Mouse (Mus musculus) hindbrain, embryonic 11.5 days (tissue): ENCODE measurements at regions not wholly inside any gene's neighbourhood (a gene's known extent, or its start where the extent isn't known, plus 50 kb on each side); places are given as distances from the start of the nearest gene placed in this dataset.

Source experiments
- ATAC-seq: fragments of 200-750 bp; cut with Nextera tagmentation; 2 replicates; pipeline ENCODE4 v1.8.0; 2017; ENCODE audit warnings: mild to moderate bottlenecking, moderate TSS enrichment, moderate library complexity; ENCODE audit not compliant: low FRiP score
- DNase-seq: peaks from one replicate; pipeline ENCODE4 v3.0.0-alpha.2; 2015; ENCODE audit warnings: low spot score
- H3K27ac ChIP-seq: fragments of 300-500 bp; sonication (generic); 2 replicates; pipeline ENCODE4 v1.5.1; 2014; ENCODE audit warnings: mild to moderate bottlenecking, low read depth, low read length
- H3K27me3 ChIP-seq: fragments of 300-500 bp; sonication (generic); 2 replicates; pipeline ENCODE4 v1.6.1; 2014; ENCODE audit warnings: mild to moderate bottlenecking, low read length, moderate library complexity, mixed read lengths; ENCODE audit not compliant: control insufficient read depth, insufficient read depth
- H3K36me3 ChIP-seq: fragments of 300-500 bp; sonication (generic); 2 replicates; pipeline ENCODE4 v1.6.1; 2014; ENCODE audit warnings: mild to moderate bottlenecking, low read length, moderate library complexity, mixed read lengths; ENCODE audit not compliant: control insufficient read depth, insufficient read depth
- H3K4me1 ChIP-seq: fragments of 300-500 bp; sonication (generic); replicated peaks from 2 replicates; pipeline ENCODE4 v1.6.1; 2014; ENCODE audit warnings: low read length, mixed read lengths; ENCODE audit not compliant: control insufficient read depth, insufficient read depth
- H3K4me2 ChIP-seq: fragments of 300-500 bp; sonication (generic); replicated peaks from 2 replicates; pipeline ENCODE4 v1.6.1; 2014; ENCODE audit warnings: mild to moderate bottlenecking, low read depth, low read length
- H3K4me3 ChIP-seq: fragments of 300-500 bp; sonication (generic); 2 replicates; pipeline ENCODE4 v1.5.1; 2014; ENCODE audit warnings: low read depth, low read length
- H3K9ac ChIP-seq: fragments of 300-500 bp; sonication (generic); 2 replicates; pipeline ENCODE4 v1.6.1; 2014; ENCODE audit warnings: low read depth, low read length
- H3K9me3 ChIP-seq: fragments of 300-500 bp; sonication (generic); 2 replicates; pipeline ENCODE4 v1.6.1; 2016; ENCODE audit warnings: low read length; ENCODE audit not compliant: control insufficient read depth
- WGBS: fragments of 180-500 bp; shearing (Covaris S2); extraction: QIAGEN DNeasy Blood & Tissue Kit; methylation state at CpG from one replicate; pipeline ENCODE4 v1.1.7; 2014; 5-methylcytosine and 5-hydroxymethylcytosine counted together

DNA sequence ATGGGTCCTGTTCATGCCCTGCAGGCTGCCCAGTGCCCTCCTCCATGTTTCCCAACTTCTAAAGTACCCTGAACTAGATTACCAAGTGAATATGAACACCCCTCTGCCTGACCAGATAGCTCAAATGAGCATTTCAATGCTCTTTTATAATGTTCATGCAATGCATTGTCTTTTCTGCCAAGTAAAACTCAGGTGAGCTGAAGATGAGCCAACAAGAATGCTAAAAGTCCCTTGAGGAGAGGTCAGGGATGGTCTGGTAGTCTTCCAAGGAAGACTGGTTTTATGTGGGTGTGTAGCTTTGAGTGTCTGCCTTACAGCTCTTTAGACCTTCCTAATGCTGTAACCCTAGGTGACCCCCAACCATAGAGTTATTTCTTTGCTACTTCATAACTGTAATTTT lies 58.0 kb upstream of the Abca12 start:
- no peaks in the 10 kb centered on the region for H3K27me3 ChIP-seq
- H3K9me3 ChIP-seq, result no peaks in the 10 kb centered on the region
- H3K9ac ChIP-seq, result no peak overlapping the region
- no peak overlapping the region for H3K4me2 ChIP-seq
- H3K36me3 ChIP-seq, result no peaks in the 10 kb centered on the region
- H3K27ac ChIP-seq, result no peak overlapping the region
- no peak for DNase-seq
- no peaks in the 10 kb centered on the region for H3K4me1 ChIP-seq
- no peak overlapping the region for H3K4me3 ChIP-seq
- ATAC-seq, result no peak

DNA sequence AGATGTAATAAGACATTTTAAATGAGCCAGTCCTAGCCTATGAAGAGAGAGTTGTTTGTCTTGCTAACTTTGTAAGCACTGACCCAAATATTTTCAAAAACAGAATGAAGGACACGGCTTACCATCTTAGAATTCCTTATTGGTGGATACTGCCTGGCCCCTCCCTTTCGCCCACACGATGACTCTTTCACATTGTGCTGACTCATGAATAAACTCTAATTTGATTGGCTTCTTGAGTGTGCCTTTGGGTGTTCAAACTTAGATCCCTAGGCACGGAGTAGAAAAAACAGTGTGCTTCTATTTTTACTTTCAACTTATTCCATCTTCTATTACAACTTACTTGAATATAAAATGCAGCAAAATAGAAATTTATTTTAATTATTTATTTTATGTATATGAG lies 68.4 kb upstream of the Abca12 start:
- no peak overlapping the region for H3K4me2 ChIP-seq
- no peak for ATAC-seq
- no peaks in the 10 kb centered on the region for H3K9me3 ChIP-seq
- H3K27me3 ChIP-seq, result no peaks in the 10 kb centered on the region
- no peaks in the 10 kb centered on the region for H3K36me3 ChIP-seq
- no peak overlapping the region for H3K27ac ChIP-seq
- no peaks in the 10 kb centered on the region for H3K4me1 ChIP-seq
- 88% methylated on average over 4 of the region's 4 CpGs for WGBS
- H3K9ac ChIP-seq, result no peak overlapping the region
- DNase-seq, result no peak
- H3K4me3 ChIP-seq, result no peak overlapping the region

DNA sequence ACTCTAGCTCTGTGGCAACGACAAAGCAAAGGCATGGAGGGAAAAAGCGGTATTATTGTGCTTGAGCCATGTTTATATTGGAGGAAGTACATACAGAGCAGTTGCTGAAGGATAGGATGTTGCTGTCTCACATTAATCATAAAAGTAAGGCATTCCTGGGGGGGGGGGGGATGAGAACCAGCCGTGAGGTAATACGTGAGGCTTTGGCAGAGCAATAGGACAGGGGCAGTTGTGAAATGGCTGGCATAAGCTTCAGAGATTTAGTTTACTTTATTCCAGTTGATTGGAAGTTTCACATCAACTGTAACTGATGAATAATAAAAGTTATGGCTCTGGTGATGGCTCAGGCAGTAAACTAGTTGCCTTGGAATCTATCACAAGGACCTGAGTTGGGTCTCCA lies 62.4 kb upstream of the Atic start:
- DNase-seq (no peak), ATAC-seq (no peak)
- no peaks in the 10 kb centered on the region for H3K27me3 ChIP-seq
- H3K36me3 ChIP-seq, result no peaks in the 10 kb centered on the region
- 98% methylated on average over 4 of the region's 4 CpGs for WGBS
- H3K27ac ChIP-seq, result no peak overlapping the region
- no peaks in the 10 kb centered on the region for H3K4me1 ChIP-seq
- H3K9me3 ChIP-seq, result no peaks in the 10 kb centered on the region
- H3K4me3 ChIP-seq, result no peak overlapping the region
- no peak overlapping the region for H3K9ac ChIP-seq
- no peak overlapping the region for H3K4me2 ChIP-seq

DNA sequence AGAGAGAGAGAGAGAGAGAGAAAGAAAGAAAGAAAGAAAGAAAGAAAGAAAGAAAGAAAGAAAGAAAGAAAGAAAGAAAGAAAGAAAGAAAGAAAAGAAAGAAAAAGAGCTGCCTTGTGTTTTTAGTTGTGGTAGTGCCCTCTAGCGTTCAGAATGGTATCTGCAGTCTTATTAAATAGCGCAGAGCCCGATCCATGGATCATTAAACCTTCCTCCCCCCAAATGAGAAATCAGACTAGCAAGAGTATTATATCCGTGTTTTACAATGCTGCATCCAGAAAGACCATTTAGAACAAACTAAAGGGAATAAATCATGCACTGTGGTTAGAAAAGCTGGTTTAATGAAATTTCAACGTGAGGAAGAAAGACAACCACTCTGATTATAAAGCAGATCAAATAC lies 51.1 kb upstream of the Atic start:
- H3K4me2 ChIP-seq, result no peak overlapping the region
- no peaks in the 10 kb centered on the region for H3K9me3 ChIP-seq
- H3K9ac ChIP-seq, result no peak overlapping the region
- no peak overlapping the region for H3K27ac ChIP-seq
- 4% methylated on average over 5 of the region's 5 CpGs for WGBS
- no peaks in the 10 kb centered on the region for H3K27me3 ChIP-seq
- peak; percentile 66 for DNase-seq
- no peak overlapping the region for H3K4me3 ChIP-seq
- no peaks in the 10 kb centered on the region for H3K4me1 ChIP-seq
- ATAC-seq, result no peak
- no peaks in the 10 kb centered on the region for H3K36me3 ChIP-seq

DNA sequence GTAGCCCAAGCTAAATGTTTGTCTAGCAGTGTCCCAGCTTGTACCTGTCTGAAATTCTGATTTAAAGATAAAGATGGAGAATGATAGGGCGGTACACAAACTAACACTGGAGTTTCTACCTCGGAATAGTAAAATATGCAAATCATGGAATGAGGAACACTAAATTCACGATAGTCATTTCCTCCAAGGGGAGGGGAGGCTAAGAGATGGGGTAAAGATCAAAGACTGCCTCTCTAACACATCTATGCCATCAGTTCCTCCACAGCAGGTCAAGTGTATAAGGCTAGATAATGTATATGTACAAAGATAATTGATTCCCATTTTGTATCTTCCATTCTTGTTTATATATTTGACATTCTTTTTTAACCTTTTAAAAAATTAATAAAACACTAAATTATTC lies 50.4 kb upstream of the Atic start:
- Histone ChIP-seq H3K36me3 (no peaks in the 10 kb centered on the region), H3K4me2 (no peak overlapping the region), H3K4me1 (no peaks in the 10 kb centered on the region), H3K27me3 (no peaks in the 10 kb centered on the region), H3K9ac (no peak overlapping the region), H3K9me3 (no peaks in the 10 kb centered on the region), H3K27ac (no peak overlapping the region), H3K4me3 (no peak overlapping the region)
- ATAC-seq (no peak), DNase-seq (no peak)
- WGBS, result 60% methylated on average over 3 of the region's 3 CpGs
